Mouse (Mus musculus): ENCODE measurements at regions not wholly inside any gene's neighbourhood (a gene's known extent, or its start where the extent isn't known, plus 50 kb on each side); places are given as distances from the start of the nearest gene placed in this dataset.

DNA sequence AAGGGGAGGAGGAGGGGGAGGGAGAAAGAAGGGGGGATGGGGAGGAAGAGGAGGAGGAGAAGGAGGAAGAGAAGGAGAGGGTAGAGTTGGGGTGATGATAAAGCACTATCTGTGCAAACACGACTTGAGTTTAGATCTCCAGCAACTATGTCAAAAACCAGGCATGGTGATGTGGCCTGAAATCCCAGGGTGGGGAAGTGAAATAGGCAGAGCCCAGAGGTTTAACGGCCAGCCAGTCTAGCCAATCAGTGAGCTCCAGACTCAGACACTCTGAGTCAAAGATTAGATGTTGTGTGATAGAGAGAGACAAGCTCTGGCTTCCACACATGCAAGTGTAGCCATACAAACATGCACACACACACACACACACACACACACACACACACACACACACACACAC, 167.1 kb upstream of the A530016L24Rik start:
- no peak overlapping the region for H3K4me2 ChIP-seq
- no peak overlapping the region for H3K4me3 ChIP-seq (replicated peaks)
- peaks cover 12% of the 10 kb centered on the region; the same call in 1 of the 2 replicates for H3K27me3 ChIP-seq (replicated peaks)
- H3K9me3 ChIP-seq (replicated peaks) = no peaks in the 10 kb centered on the region
- no peak overlapping the region for H3K27ac ChIP-seq (replicated peaks)
- H3K4me1 ChIP-seq = peaks cover 16% of the 10 kb centered on the region; the same call in 1 of the 2 replicates
- no peak for ATAC-seq (ENCODE audit: low FRiP score)
- no peaks in the 10 kb centered on the region for H3K36me3 ChIP-seq
- 73% methylated on average over 2 of the region's 2 CpGs for WGBS
- no peak overlapping the region for H3K9ac ChIP-seq (replicated peaks)

DNA sequence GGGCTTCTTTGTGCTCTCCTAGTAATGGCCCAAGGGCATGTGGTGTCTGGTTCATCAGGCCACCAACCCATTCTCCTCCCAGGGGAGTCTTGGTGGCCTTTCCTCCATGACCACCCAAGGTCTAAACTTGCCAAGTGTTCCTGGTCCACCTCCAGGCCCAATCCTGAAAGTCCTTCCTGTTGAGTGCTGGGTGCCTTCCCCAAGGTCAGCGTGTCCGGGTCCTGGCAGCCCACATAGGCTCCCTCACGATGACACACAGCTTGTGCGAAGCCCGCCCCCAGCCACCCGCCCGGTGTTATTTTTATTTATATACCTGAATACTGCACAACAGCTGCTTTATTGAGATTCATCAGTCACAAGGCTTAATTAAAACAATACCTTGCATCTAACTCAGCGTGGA, 161.8 kb upstream of the A530016L24Rik start:
- Histone ChIP-seq H3K27ac (replicated peaks) (no peak overlapping the region), H3K4me3 (replicated peaks) (no peak overlapping the region), H3K36me3 (no peaks in the 10 kb centered on the region), H3K27me3 (replicated peaks) (0 out of 2 replicates have a peak, but pooled peaks cover 6% of the 10 kb centered on the region), H3K4me2 (no peak overlapping the region), H3K4me1 (peaks cover 50% of the 10 kb centered on the region), H3K9me3 (replicated peaks) (no peaks in the 10 kb centered on the region), H3K9ac (replicated peaks) (no peak overlapping the region)
- ATAC-seq (ENCODE audit: low FRiP score) = no peak
- 67% methylated on average over 8 of the region's 8 CpGs for WGBS

DNA sequence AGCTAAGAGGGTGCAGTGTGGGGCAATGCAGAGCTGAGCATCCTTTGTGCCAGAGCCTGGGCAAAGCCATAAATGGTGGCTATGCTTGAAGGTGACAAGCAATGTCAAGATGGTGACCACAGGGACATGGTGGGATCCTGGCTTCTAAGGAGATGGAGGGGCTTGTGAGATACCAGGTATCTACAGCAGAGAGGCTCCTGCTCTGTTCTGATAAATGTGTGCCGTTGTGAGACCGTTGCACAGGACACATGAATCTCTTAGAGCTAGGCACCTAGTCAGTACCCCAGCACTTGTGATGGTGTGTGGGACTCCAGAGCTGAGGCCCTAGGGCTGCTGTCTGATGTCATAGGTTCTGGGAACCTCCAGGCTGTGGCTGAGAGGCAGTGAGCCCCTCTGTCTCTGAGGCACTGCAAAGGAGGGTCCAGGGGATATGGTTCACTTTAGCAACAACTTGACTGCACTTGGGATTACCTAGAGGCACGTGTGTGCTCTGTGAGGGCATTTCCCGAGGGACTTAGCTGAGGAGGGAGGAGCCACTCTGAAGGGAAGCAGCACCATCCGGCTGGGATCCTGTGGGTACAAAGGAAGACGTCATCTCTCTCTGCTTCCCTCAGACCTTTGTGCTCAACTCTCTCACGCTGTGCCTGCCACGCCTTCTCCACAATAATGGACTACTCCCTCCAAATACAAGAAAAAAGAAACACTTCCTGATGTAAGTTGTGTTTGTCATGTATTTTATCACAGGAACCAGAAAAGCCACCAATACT, 160.3 kb upstream of the A530016L24Rik start:
- WGBS = 28% methylated on average over 8 of the region's 8 CpGs
- H3K27ac ChIP-seq (replicated peaks) = peak overlapping the region; percentile 76
- H3K4me1 ChIP-seq = peaks cover 60% of the 10 kb centered on the region
- no peak overlapping the region for H3K4me2 ChIP-seq
- no peaks in the 10 kb centered on the region for H3K36me3 ChIP-seq
- no peak overlapping the region for H3K4me3 ChIP-seq (replicated peaks)
- ATAC-seq (ENCODE audit: low FRiP score) = peak; percentile 29; the same call in 1 of the 2 replicates
- no peak overlapping the region for H3K9ac ChIP-seq (replicated peaks)
- 0 out of 2 replicates have a peak, but pooled peaks cover 6% of the 10 kb centered on the region for H3K27me3 ChIP-seq (replicated peaks)
- H3K9me3 ChIP-seq (replicated peaks) = no peaks in the 10 kb centered on the region

DNA sequence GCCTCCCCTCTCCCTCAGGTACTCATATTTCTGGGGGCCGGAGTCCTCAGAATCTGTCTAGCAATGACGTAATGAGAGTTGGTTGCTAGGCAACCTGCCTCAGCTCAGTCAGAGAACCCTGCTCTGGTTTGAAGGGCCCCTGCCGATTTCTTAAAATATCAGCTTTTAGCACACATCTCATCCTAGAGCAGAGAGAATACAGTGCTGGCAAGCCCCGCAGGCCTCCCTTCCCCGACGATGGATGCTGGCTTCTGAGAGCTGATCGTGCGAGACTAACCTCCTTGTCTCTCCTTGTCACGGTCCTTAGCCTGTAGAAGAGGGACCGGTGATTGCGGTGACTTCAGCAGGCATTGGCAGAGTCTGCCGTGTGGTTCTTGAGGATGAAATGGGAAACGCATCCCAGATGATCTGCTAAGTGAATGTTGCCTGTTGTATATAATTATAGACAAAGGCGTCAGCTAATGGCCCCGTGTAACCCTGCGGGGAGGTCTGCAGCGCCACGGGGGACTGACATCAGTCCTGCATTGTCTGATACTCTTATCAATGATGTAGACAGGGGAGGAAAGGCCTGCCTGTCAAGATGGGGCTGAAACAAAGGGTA, 159.4 kb upstream of the A530016L24Rik start:
- H3K27ac ChIP-seq (replicated peaks) = peak overlapping the region; percentile 76
- H3K4me1 ChIP-seq = peaks cover 66% of the 10 kb centered on the region
- H3K27me3 ChIP-seq (replicated peaks) = 0 out of 2 replicates have a peak, but pooled peaks cover 6% of the 10 kb centered on the region
- WGBS = 11% methylated on average over 18 of the region's 18 CpGs
- peak; percentile 59 for ATAC-seq (ENCODE audit: low FRiP score)
- H3K9me3 ChIP-seq (replicated peaks) = no peaks in the 10 kb centered on the region
- H3K9ac ChIP-seq (replicated peaks) = peak overlapping the region; percentile 10; the same call in 1 of the 2 replicates
- H3K36me3 ChIP-seq = no peaks in the 10 kb centered on the region
- peak overlapping the region; percentile 34 for H3K4me2 ChIP-seq
- no peak overlapping the region for H3K4me3 ChIP-seq (replicated peaks)

DNA sequence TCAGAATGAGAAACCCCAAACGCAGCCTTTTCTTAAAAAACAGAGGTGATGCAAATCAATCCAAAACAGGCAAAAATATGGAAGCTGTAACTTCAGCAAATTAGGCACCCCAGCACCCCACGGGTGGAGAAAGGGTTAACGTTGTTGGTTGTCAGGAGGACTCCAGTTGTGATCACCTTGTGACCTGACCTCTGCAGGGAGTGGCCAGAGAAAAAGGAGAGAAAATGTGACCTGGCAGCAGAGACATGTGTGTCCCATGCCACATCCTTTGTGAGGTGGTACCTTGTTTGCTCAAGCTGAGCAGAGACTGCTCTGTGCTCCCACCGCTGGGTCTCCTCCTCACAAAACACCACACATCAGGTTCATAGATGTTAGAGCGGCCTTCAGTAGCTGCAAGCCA, 158.7 kb upstream of the A530016L24Rik start:
- Histone ChIP-seq H3K27me3 (replicated peaks) (no peaks in the 10 kb centered on the region), H3K27ac (replicated peaks) (no peak overlapping the region), H3K4me3 (replicated peaks) (no peak overlapping the region), H3K36me3 (no peaks in the 10 kb centered on the region), H3K4me1 (peaks cover 74% of the 10 kb centered on the region), H3K4me2 (no peak overlapping the region), H3K9me3 (replicated peaks) (no peaks in the 10 kb centered on the region), H3K9ac (replicated peaks) (no peak overlapping the region)
- WGBS = 64% methylated on average over 5 of the region's 5 CpGs
- no peak for ATAC-seq (ENCODE audit: low FRiP score)

DNA sequence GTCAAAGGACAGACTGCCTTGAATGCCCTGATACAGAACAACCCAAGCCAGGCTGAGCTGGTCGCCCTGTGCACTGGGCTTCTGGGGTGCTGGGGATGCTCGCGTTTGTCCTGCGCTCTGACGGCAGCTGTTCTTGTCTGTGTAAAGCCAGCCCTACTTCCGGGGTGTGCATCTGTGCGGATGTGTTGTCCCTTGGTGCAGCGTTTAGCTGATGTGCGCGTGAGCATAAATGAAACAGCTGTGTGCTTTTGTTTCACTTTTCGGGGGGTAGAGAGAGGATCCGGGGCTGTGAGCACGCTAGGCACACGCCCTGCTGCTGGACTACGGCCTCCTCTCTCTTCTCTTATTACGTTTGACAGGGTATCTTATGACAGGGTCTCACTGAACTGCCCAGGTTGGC, 158.2 kb upstream of the A530016L24Rik start:
- WGBS = 63% methylated on average over 16 of the region's 16 CpGs
- Histone ChIP-seq H3K27ac (replicated peaks) (no peak overlapping the region), H3K36me3 (no peaks in the 10 kb centered on the region), H3K4me3 (replicated peaks) (no peak overlapping the region), H3K9ac (replicated peaks) (no peak overlapping the region), H3K27me3 (replicated peaks) (no peaks in the 10 kb centered on the region), H3K9me3 (replicated peaks) (no peaks in the 10 kb centered on the region), H3K4me2 (no peak overlapping the region), H3K4me1 (peaks cover 79% of the 10 kb centered on the region)
- no peak for ATAC-seq (ENCODE audit: low FRiP score)

DNA sequence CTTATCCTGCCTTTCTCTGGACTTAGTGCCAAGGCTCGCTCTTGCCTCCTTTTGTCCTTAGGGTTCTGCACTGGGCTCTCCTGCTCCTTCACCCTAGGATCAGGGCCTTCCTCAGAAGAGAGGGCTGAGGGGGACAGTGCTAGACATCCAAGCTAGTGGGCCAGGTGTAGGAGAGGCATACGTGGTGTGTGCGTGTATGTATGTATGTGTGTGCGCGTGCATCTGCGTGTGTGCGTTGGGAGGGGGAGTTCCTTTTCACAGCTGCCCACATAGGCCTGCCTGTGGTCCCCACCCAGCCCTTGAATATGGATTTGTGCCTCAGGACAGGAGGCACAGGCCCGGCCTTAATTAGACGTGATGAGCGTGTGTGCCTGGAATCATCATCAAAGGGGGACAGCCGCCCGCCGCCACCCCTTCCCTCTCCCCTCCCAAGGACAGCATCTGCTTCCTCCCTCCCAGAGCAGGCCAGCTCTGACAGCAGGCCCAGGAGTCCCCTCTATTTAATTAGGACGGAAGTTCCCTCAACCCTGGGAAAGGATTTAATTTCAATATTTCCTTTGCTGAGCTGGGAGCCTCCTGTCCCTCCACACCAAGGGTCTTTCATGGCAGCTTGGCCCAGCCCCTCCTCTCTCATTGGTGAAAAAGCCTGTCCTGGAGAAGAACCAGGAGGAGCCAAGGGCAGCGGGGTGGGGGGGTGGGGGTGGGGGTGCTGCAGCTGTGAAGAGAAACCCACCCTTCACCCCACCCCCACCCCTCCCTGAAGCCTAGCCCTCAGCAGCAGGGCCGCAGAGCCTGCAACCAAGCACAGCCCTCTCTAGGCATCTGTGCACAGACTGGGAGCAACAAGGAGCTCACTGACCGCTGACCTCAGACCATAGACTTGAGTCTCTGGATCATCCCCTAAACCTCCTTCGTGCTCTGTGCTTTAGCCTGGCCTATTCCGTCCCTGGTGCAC, 155.8 kb upstream of the A530016L24Rik start:
- peak overlapping the region; percentile 18; the same call in 1 of the 2 replicates for H3K27ac ChIP-seq (replicated peaks)
- no peak for ATAC-seq (ENCODE audit: low FRiP score)
- no peak overlapping the region for H3K4me3 ChIP-seq (replicated peaks)
- H3K4me2 ChIP-seq = no peak overlapping the region
- no peaks in the 10 kb centered on the region for H3K36me3 ChIP-seq
- no peaks in the 10 kb centered on the region for H3K9me3 ChIP-seq (replicated peaks)
- H3K27me3 ChIP-seq (replicated peaks) = no peaks in the 10 kb centered on the region
- WGBS = 28% methylated on average over 19 of the region's 19 CpGs
- peaks cover 87% of the 10 kb centered on the region for H3K4me1 ChIP-seq
- no peak overlapping the region for H3K9ac ChIP-seq (replicated peaks)

DNA sequence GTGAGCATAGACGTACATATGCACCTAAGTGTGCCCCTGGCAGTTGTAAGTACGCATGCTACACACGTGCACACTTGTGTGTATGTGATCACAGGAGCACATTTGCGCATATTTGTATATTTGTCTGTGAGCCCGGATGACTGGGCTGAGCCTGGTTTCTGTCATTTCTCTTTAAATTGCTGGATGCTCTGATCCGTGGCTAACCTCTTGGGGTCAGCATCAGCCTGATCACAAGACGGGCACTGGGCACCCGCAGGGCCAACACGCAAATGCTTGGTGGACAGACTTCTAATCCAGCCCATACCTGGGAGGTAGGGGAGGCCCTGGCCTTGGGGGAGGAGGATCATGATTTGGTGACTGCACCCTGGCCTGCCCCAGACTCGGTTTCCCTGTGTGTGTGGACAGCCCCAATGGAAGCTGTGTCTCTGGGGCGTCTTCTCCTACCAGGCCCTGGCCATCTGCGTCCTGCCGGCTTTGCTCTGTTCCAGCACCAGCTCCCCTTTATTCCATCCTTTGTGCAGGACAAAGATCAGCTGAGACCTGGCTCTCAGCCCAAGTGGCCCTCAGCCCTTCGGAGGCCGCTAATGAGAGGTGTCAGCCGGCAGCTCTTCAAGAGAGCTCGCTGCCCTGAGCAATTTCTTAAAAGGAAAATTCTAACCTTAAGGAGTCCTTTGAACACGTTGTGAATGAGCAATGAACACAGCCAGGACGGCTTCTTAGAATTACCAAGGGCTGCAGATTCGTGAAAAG, 155.0 kb upstream of the A530016L24Rik start:
- H3K27ac ChIP-seq (replicated peaks) = peak overlapping the region; percentile 28; the same call in 1 of the 2 replicates
- no peaks in the 10 kb centered on the region for H3K27me3 ChIP-seq (replicated peaks)
- ATAC-seq (ENCODE audit: low FRiP score) = no peak
- no peak overlapping the region for H3K9ac ChIP-seq (replicated peaks)
- H3K4me2 ChIP-seq = no peak overlapping the region
- 37% methylated on average over 20 of the region's 20 CpGs for WGBS
- no peaks in the 10 kb centered on the region for H3K36me3 ChIP-seq
- no peaks in the 10 kb centered on the region for H3K9me3 ChIP-seq (replicated peaks)
- H3K4me1 ChIP-seq = peaks cover 89% of the 10 kb centered on the region
- H3K4me3 ChIP-seq (replicated peaks) = no peak overlapping the region

DNA sequence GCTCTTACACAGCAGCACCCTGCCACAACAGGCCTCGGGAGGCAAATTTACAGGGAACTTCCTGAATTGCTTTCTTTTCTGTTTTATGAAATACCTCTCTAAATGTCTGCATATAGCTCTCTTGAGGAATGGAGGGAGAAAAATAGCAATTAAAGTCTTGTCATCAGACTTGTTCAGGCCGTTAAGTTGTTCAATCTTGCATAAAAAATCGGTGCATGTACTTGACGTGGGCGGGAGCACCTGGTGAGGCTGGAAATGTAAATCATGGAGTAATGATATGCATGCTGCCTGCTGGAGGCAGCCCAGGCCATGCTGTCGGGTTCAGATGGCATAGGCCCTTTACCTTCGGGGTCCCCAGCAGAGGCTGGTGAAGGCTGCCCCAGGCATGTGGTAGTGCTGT, 153.6 kb upstream of the A530016L24Rik start:
- no peaks in the 10 kb centered on the region for H3K9me3 ChIP-seq (replicated peaks)

DNA sequence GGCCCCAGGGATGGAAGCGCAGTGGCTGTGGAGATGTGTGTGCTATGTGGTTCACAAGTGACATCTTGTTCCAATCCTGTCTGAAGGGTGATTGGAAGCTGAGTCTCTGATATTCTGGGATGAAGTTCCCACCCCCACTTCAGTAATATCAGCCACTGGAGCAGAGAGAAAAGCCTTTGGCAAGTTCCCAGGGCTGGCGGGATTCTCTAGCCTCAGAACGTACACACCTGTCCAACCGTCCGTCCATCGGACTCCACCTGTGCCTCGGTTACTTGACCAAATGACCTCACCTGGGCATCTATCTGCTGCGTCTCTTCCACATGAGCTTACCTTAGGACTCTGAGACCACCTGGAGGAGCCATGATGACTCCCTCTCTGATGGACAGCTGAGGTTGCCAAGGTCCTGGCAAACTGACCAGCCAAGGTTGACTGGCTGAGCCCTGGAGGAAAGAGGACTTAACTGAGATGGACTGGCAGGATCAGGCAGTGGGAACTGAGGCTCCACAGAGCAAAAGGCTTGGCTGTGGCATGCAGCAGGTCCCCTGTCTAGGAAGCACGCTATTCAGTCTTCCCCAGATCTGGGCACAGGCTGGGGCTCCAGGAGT, 152.5 kb upstream of the A530016L24Rik start:
- H3K36me3 ChIP-seq = no peaks in the 10 kb centered on the region
- no peak overlapping the region for H3K4me2 ChIP-seq
- WGBS = 76% methylated on average over 9 of the region's 9 CpGs
- no peaks in the 10 kb centered on the region for H3K9me3 ChIP-seq (replicated peaks)
- H3K9ac ChIP-seq (replicated peaks) = no peak overlapping the region
- no peak for ATAC-seq (ENCODE audit: low FRiP score)
- 0 out of 2 replicates have a peak, but pooled peaks cover 3% of the 10 kb centered on the region for H3K27me3 ChIP-seq (replicated peaks)
- no peak overlapping the region for H3K4me3 ChIP-seq (replicated peaks)
- H3K27ac ChIP-seq (replicated peaks) = no peak overlapping the region
- H3K4me1 ChIP-seq = peaks cover 73% of the 10 kb centered on the region

More for the DNA sequence above, 153.6 kb upstream of the A530016L24Rik start:
- no peaks in the 10 kb centered on the region for H3K36me3 ChIP-seq
- 0 out of 2 replicates have a peak overlapping the region, but pooled peaks have one; percentile 19 for H3K27ac ChIP-seq (replicated peaks)
- H3K4me2 ChIP-seq = no peak overlapping the region
- ATAC-seq (ENCODE audit: low FRiP score) = no peak
- no peak overlapping the region for H3K9ac ChIP-seq (replicated peaks)
- 29% methylated on average over 7 of the region's 7 CpGs for WGBS
- no peaks in the 10 kb centered on the region for H3K27me3 ChIP-seq (replicated peaks)
- peaks cover 84% of the 10 kb centered on the region for H3K4me1 ChIP-seq
- no peak overlapping the region for H3K4me3 ChIP-seq (replicated peaks)

Data from neural tube, embryonic 15.5 days (tissue).